Mouse (Mus musculus): Measurements from ENCODE around the gene Msh5.
"Not testable (repeated sequence)": the region's sequence is repeated elsewhere in the genome, so short reads cannot be mapped to it uniquely, and the experiment has no call there.

Msh5 gene

GRCm38 (mm10) chr17:35047688-35048087 lies 1.1 kb upstream of the Msh5 start:
- DNase-seq: peak; percentile 40

DNA sequence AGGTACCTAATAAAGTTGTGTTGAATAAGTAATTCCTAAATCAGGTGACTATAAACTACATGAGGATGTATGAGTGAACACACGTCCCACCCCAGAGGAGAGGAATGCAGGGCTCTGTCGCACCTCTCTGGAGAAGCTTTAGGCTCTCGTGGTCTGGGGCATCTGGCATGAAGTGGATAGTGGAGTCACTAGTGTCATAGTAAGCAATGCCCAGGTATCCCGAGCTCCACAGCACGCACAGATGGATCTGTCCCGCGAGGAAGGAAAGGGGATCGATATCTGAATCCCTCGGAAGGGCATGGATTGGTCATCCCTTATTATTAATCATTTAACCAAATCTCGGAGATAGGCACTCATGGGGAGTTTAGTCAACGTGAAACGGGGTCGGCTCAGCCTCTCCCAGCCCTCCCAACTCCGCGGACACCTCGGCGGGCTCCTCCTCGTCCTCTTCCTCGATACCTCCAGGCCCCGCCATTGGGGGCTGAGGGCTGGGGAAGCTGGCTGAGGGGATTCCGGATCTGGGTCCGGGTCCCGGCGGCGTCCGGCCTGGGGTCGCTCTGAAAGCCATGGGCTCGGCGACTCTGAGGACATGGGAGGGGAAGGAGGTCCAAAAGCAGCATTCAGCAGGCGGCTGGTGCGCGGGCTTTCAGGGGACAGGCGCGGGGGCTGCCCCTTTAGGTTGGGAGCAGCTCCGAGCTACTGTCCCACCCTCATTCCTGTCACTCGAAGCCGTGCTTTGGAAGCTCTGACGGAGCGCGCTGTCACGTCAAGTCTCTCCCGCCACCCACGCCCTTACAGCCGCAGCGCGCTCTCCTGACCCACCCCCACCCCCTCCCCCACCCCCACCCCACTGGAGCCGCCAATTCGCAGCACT lies 501 bp downstream of the Msh5 start:
- DNase-seq: peak; percentile 30

GRCm38 (mm10) chr17:35044904-35045806 lies 1.4 kb downstream of the Msh5 start:
- peak; percentile 72 for DNase-seq

DNA sequence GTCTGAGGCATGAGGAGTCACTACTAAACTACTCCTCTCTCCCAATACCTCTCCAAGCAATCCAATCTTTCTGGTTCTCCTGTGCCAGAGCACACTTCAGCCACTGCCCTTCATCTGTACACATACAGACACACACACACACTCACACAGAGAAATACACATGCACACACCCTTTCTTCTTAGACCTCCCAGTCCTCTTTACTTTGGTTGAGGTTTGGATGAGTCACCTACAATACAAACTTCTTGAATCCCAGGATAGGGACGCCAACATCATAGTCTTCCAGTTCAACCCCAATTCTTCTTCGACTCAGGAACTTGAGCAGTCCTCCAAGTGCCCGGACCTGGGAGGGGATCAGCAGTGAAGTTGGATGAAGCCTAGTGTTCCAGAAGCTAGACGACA lies 2.8 kb downstream of the Msh5 start:
- no peak for DNase-seq

GRCm38 (mm10) chr17:35039121-35039873 lies 7.2 kb downstream of the Msh5 start:
- DNase-seq: no peak

- no peak for DNase-seq
These were observed 11.6 kb downstream of the Msh5 start for GRCm38 (mm10) chr17:35034896-35035295.

DNA sequence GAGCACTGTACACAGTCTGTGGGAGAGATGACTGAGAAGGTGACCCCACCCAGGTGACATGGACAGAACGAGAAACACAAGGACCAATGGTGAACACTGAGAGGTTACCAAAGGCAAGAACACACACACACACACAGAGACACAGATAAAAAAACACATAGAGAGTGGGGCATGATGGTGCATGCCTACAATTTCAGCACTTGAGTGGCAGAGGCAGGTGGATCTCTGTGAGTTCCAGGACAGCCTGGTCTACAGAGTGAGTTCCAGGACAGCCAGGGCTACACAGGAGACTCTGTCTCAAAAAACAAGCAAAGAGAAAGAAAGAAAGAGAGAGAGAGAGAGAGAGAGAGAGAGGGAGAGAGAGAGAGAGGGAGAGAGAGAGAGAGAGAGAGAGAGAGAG lies 12.8 kb downstream of the Msh5 start:
- not testable (repeated sequence) for DNase-seq

GRCm38 (mm10) chr17:35032323-35032870 lies 14.1 kb downstream of the Msh5 start:
- no peak for DNase-seq

- DNase-seq: no peak
These were observed 14.7 kb downstream of the Msh5 start for GRCm38 (mm10) chr17:35031880-35032279.

DNA sequence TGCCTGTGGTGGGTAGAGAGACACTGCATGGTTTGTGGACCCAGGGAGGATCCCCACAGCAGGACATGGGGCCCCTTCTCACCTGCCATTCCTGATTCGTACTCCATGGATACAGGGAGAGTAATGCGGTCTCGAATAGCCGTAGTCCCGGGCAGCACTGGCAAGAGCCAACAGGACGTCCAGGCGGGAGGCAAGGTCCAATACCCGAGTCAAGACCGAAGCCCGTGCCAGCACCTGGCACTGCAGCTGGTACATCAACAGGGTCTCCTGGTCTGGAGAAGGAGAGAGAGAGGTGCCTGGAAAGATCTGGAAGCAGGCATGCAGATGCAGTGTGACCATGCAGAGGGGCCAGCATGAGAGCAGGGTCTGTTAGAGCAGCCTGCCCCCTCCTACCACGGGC lies 15.3 kb downstream of the Msh5 start:
- no peak for DNase-seq

DNA sequence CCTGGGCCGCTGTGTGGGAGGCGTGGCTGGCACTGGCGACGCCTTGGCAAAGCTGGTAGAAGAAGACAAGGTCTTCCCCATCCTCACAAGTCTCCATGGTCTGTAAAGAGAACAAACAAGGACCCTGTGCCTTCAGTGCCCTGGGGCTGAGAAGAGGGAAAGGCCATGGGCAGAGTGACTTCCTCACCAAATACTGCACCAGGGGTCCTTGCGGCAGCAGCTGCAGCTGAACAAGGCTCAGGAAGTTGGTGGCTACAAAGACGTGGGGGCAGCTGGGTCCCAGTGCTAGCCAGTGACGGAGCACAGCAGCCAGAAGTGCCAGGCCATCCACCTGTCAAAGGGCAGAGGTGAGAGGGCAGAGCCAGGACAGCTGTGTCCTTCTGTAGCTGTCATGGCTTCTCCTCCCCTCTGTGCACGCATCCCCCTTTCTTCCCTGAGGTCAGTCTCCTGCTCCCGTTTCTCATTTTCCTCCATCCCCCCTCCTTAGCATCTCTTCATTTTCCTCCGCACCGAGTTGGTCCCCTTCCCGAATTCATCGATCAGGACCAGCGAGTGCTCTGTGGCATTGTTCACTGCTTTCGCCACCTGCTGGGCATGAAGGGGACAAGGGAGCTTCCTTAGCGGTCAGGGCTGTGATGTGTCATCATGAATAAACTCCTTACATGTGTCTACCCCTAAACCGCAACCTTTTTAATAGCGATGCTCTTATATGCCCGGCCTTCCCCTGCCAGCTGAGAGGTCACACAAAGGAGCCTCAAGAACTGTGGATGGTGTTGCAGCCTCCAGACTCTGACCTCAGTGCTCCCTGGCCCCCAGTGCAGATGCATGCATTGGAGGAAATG lies 16.6 kb downstream of the Msh5 start:
- peak; percentile 13 for DNase-seq

- no peak for DNase-seq
These were observed 18.2 kb downstream of the Msh5 start for GRCm38 (mm10) chr17:35028315-35028714.

- DNase-seq: peak; percentile 36
These were observed 19.1 kb downstream of the Msh5 start, which contains the start of gene Sapcd1 for GRCm38 (mm10) chr17:35027277-35028068. Sapcd1 (minus strand) TSS chr17:35028016.

DNA sequence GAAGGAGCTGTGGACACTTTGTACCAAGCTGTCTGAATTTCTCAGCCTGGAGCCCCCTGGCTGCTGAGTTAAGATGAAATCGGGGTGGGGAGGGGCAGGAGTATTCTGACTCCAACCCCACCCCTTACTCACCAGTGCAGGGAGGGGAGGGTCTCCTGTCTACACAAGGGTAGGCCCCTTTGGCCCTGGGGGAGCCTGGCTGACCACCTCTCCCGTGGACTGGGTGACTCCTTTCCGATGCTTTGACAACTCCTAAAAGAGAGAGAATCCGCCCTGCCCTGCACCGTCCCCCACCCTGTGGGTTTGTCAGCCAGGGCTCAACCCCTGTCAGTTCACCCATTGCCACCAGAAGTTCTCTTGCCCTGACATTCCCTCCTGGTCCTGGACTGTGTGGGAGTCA lies 20.3 kb downstream of the Msh5 start:
- no peak for DNase-seq

DNA sequence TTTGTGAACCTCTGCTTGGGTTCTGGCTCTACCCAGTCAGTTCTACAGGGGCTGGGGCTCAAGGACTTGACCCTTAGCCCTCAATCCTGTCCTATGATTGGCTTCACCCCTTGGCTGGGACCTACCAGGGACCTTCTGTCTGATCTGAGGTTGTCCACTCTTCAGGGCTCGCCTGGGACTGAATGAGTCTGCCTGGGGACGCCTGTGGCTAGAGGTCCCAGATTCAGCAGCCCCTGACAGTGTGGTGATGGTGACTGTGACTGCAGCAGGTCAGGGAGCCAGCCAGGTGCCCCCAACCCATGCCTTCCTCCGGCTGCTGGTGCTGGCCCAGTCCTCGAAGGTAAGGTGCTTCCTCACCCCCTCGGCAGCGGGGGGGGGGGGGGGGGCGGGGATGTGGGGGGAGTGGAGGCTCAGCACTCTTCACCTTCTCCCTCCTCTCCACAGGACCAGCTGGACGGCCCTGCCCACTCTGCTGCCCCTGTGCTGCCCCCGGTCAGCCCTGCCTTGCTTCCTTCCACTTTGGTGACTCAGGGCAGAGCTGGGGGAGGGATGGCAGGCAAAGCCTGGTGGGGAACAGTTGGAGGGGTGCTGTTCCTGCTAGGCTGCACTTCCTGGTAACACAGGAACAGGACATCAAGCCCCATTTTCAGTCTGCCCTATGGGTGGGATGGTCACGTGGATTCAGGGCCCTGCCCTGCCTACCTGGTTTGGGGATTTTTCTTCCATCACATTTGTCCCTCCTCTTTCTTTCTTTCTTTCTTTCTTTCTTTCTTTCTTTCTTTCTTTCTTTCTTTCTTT lies 21.7 kb downstream of the Msh5 start:
- DNase-seq: no peak

GRCm38 (mm10) chr17:35024261-35024660 lies 22.3 kb downstream of the Msh5 start:
- DNase-seq: no peak

DNA sequence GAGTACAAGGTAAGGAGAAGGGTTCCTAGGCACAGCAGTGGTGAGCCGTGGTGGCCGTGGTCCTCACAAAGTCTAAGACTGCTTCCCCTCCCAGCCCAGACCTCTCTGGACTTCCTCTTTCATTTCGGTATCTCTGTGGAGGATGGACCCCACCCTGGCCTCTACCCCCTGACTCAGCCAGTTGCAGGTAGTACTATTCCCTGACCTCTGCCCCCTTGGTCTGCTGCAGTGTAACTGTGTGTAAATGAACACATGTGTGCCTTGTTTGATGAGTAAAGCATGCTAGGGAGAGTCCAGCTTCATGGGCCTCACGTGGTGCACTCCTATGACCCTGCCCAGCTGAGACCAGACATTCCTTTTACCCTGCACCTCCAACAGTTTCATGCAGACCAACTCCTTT lies 22.8 kb downstream of the Msh5 start:
- no peak for DNase-seq

GRCm38 (mm10) chr17:35023221-35023620 lies 23.3 kb downstream of the Msh5 start:
- no peak for DNase-seq

DNA sequence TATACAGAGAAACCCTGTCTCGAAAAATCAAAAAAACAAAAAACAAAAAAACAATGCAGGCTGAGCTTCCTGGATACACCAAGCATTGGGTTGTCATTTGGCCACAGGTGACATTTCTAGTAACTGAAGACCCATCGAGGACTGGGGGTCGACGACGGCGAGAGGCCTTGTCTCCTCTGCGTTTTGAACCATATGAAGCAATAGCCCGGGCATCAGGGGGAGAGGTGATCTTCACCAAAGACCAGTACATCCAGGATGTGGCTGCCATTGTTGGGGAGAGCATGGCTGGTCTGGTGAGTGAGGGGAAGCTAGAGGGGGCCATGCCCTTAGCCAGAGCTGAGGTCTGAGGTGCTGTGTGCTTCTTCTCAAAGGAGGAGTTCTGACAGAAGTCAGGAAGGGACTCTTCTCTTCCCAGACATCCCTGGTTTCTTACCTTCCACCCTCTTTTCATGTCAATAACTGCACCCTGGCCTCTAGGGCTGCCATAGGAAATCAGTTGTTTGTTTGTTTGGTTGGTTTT lies 23.9 kb downstream of the Msh5 start:
- DNase-seq: no peak

All from liver (tissue).